In the genomic region with DNA sequence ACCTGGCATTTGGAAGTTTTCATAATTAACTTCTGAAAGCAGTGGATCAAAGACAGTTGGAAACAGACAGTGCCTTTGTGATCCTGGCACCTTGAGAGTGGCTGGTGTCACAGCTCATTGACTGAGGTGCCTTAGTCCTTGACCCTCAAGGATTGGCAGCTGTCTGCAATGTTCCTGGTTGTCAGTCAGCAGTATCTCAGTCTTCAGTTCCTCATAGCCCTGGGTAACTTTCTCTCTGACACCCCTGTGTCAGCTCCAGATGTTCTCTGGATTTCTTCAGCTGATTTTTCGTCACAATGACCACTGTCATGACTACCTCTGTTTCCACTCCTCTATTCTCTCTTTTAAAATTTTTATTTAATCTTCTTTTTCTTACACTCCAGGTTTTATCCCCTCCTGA, we compare ENCODE assay signal across 19 mouse cellular contexts. TPM values are rescaled to one million over a fixed set of nuclear protein-coding genes. Genes with fewer than 3 reads are reported as not detected.
DNase-seq lines count a peak whose midpoint lies in the region; ATAC-seq and TF ChIP-seq lines count a peak whose summit lies in the region.
"Had no signal": no experiment of that assay in that cellular context is flagged by ENCODE, and none has a peak within 500 bp of the region (broad histone marks: within the 10 kb centered on the region; RNA-seq: fewer than 3 reads in every experiment).

No protein-coding gene starts in this region.

- H3K27me3 ChIP-seq in liver, adult 2 months (ENCODE audit: control insufficient read depth, insufficient read depth, low read length), result no peaks in the 10 kb centered on the region
- no peaks in the 10 kb centered on the region for H3K27me3 ChIP-seq in liver, embryonic 12.5 days (replicated peaks)
- H3K27me3 ChIP-seq: embryonic facial prominence, embryonic 15.5 days; midbrain, embryonic 15.5 days; neural tube, embryonic 15.5 days; stomach, embryonic 15.5 days had no signal

- ATAC-seq in liver, embryonic 12.5 days, result no peak
- ATAC-seq in common myeloid progenitor, adult 5-6 weeks (replicated peaks; ENCODE audit: low read depth, poor library complexity, severe bottlenecking), result peak; percentile 62
- ATAC-seq: forebrain, embryonic 16.5 days; midbrain, embryonic 15.5 days had no signal

- H3K4me2 ChIP-seq in liver, embryonic 12.5 days, result no peak overlapping the region
- H3K4me2 ChIP-seq: embryonic facial prominence, embryonic 15.5 days; lung, embryonic 14.5 days; midbrain, embryonic 15.5 days; neural tube, embryonic 15.5 days; stomach, embryonic 15.5 days had no signal

- 42% methylated on average over 1 of the region's 1 CpGs for WGBS in liver, adult 2 months
- 33% methylated on average over 1 of the region's 1 CpGs for WGBS in liver, embryonic 12.5 days (ENCODE audit: insufficient replicate concordance)

- H3K27ac ChIP-seq in liver, adult 2 months (replicated peaks; ENCODE audit: insufficient read depth, low read depth, low read length), result peak overlapping the region; percentile 15; the same call in 1 of the 2 replicates
- H3K27ac ChIP-seq in liver, embryonic 12.5 days, result no peak overlapping the region
- peak overlapping the region; percentile 100 for H3K27ac ChIP-seq in bone marrow macrophage, adult 2 months (ENCODE audit: insufficient read depth, low read depth, low read length)
- H3K27ac ChIP-seq: embryonic facial prominence, embryonic 15.5 days; left cerebral cortex, adult 2 months; midbrain, embryonic 15.5 days; neural tube, embryonic 15.5 days; stomach, embryonic 15.5 days had no signal

- no peaks in the 10 kb centered on the region for H3K36me3 ChIP-seq in liver, adult 2 months (ENCODE audit: control insufficient read depth, insufficient read depth, low read length)
- H3K36me3 ChIP-seq in liver, embryonic 12.5 days, result no peaks in the 10 kb centered on the region
- H3K36me3 ChIP-seq: embryonic facial prominence, embryonic 15.5 days; midbrain, embryonic 15.5 days; neural tube, embryonic 15.5 days; stomach, embryonic 15.5 days had no signal

- TF ChIP-seq CTCF in liver, adult 2 months (IDR thresholded peaks at IDR 0.05; ENCODE audit: low read depth, low read length), result no peak
- no peak for TF ChIP-seq CTCF in bone marrow macrophage, adult 2 months (IDR thresholded peaks at IDR 0.05; ENCODE audit: low read depth, low read length)

- DNase-seq in liver, adult 2 months (ENCODE audit: extremely low read depth, low read depth, low spot score), result peak; percentile 21
- DNase-seq in skeletal muscle tissue, adult 2 months (ENCODE audit: low read depth, low spot score), result peak; percentile 24
- no peak for DNase-seq in yolk sac, embryonic 10.5 days (ENCODE audit: low spot score)
- DNase-seq in adrenal gland, postnatal 4 days (ENCODE audit: low spot score in 2 of 2), result no peak
- DNase-seq: cerebellum, adult 11-12 months; cerebellum, postnatal 25 days; kidney, adult 11 months; kidney, postnatal 14 days; lung, embryonic 14.5 days; thymus, adult 2 months had no signal

- H3K4me1 ChIP-seq in liver, adult 2 months (ENCODE audit: control insufficient read depth, insufficient read depth, low read length), result no peaks in the 10 kb centered on the region
- no peaks in the 10 kb centered on the region for H3K4me1 ChIP-seq in liver, embryonic 12.5 days
- peaks cover 17% of the 10 kb centered on the region for H3K4me1 ChIP-seq in bone marrow macrophage, adult 2 months (ENCODE audit: control insufficient read depth, insufficient read depth, low read length)
- H3K4me1 ChIP-seq: embryonic facial prominence, embryonic 15.5 days; midbrain, embryonic 15.5 days; neural tube, embryonic 15.5 days; stomach, embryonic 15.5 days had no signal

- no peaks in the 10 kb centered on the region for H3K9me3 ChIP-seq in liver, embryonic 12.5 days (replicated peaks)
- H3K9me3 ChIP-seq: embryonic facial prominence, embryonic 15.5 days; midbrain, embryonic 15.5 days; neural tube, embryonic 15.5 days; stomach, embryonic 15.5 days had no signal

- H3K9ac ChIP-seq in liver, adult 2 months (ENCODE audit: low read depth, low read length), result no peak overlapping the region
- H3K9ac ChIP-seq in liver, embryonic 12.5 days, result no peak overlapping the region
- H3K9ac ChIP-seq: embryonic facial prominence, embryonic 15.5 days; lung, embryonic 14.5 days; midbrain, embryonic 15.5 days; neural tube, embryonic 15.5 days; stomach, embryonic 15.5 days had no signal

- H3K4me3 ChIP-seq in liver, adult 2 months (ENCODE audit: insufficient read depth, low read depth, low read length), result no peak overlapping the region
- H3K4me3 ChIP-seq in liver, embryonic 12.5 days, result no peak overlapping the region
- H3K4me3 ChIP-seq in bone marrow macrophage, adult 2 months (ENCODE audit: insufficient read depth, low read length), result no peak overlapping the region
- H3K4me3 ChIP-seq: embryonic facial prominence, embryonic 15.5 days; left cerebral cortex, adult 2 months; midbrain, embryonic 15.5 days; neural tube, embryonic 15.5 days; stomach, embryonic 15.5 days had no signal

- no peak for TF ChIP-seq POLR2A in liver, adult 2 months (IDR thresholded peaks at IDR 0.05; ENCODE audit: extremely low read depth, insufficient read depth, low read length)
- no peak for TF ChIP-seq POLR2A in bone marrow macrophage, adult 2 months (IDR thresholded peaks at IDR 0.05; ENCODE audit: borderline replicate concordance, low read depth, low read length)

- H3K79me2 ChIP-seq in liver, adult 2 months (ENCODE audit: control insufficient read depth, insufficient read depth, low read length), result no peaks in the 10 kb centered on the region

RNA-seq across cellular contexts. Expression of a gene that starts 0.7 kb away (rescaled TPM):
- total RNA-seq in liver, adult 2 months (2014; rRNA removed), result 2.8 and 3.3 TPM in 2 replicates
- 1.2 and 2.8 TPM in 2 replicates for polyA plus RNA-seq in liver, adult 2 months (2012; rRNA removed)
- polyA plus RNA-seq in liver, embryonic 12.5 days (2016; fragmentation: Nextera tagmentation; extraction: Ambion mirVana), result 0.60 and 0.68 TPM in 2 replicates
- polyA plus RNA-seq in bone marrow macrophage, adult 2 months (2012; ENCODE audit: insufficient read depth, insufficient read length, missing spikeins), result 257 and 281 TPM in 2 replicates
- total RNA-seq in common myeloid progenitor, adult 5-6 weeks (2017), result 0.50 and 1.3 TPM in 2 replicates
- total RNA-seq in adrenal gland, postnatal 4 days (2021), result 1 to 10 TPM; 2.6 to 2.8 TPM

RNA-seq across cellular contexts. Expression of a gene that starts 24.5 kb away (rescaled TPM):
- 10.2 and 17.7 TPM in 2 replicates for total RNA-seq in liver, adult 2 months (2014; rRNA removed)
- polyA plus RNA-seq in liver, adult 2 months (2012; rRNA removed), result 0.41 and 0.99 TPM in 2 replicates
- 2.0 and 2.4 TPM in 2 replicates for polyA plus RNA-seq in liver, embryonic 12.5 days (2016; fragmentation: Nextera tagmentation; extraction: Ambion mirVana)
- 232 and 235 TPM in 2 replicates for polyA plus RNA-seq in bone marrow macrophage, adult 2 months (2012; ENCODE audit: insufficient read depth, insufficient read length, missing spikeins)
- total RNA-seq in common myeloid progenitor, adult 5-6 weeks (2017), result 2.2 and 3.2 TPM in 2 replicates
- 1 to 10 TPM; 3.1 to 3.6 TPM for total RNA-seq in adrenal gland, postnatal 4 days (2021)

Comparison
In these comparisons a context has a peak if more than half of its experiments do, and no peak if none do; other contexts are left out.
1. DNase-seq: peak in liver, adult 2 months (single experiment) and skeletal muscle tissue, adult 2 months (single experiment); none in yolk sac, embryonic 10.5 days (single experiment) and adrenal gland, postnatal 4 days (0 of 2).